Mouse (Mus musculus): ENCODE data around the gene Smarcd2.
A peak's percentile ranks its signal among the peaks of the same experiment; 100 is the strongest.

DNA sequence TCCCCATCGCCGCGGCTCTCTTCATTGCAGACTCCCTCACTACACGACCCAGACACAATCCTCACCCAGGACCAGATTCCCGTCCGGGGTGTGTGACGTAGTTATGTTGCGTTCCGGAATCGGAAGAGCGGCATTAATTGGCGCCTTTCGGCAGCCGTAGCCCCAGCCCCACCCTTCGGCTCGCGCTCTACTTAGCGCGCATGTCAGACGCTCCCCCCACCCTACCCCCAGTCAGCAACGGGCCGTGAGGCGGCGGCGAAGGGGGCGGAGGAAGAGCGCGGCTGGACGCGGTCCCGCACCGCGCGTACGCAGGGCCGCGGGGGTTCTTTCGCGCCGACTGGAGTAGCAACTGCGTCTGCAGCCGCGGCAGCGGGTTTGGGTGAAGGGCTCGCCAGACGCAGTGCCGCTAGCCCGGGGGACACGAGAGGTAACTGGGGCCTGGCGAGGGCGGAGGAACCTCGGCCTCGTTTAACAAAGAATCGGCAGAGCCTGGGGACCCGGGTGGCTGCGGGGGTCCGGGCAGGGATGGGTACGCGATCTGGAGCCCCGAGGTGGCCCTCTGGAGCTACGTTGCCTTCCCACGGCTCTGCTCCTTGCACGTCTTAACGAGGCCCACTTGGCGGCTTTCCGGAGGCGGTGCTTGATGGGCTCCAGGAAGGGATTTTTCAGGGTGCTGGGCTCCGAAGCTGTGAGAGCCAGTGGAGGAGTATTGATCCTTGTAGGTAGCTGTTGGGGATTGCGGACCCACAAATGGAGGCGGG is 55.9 kb downstream of the Smarcd2 start, which contains the start of gene Ddx42:
- TF ChIP-seq ELF1 (IDR thresholded peaks at IDR 0.05; ENCODE audit: low read depth, low read length), result peak; percentile 91
- TF ChIP-seq IRF4 (IDR thresholded peaks at IDR 0.05; ENCODE audit: low read depth, low read length), result peak; percentile 51; the same call in 1 of the 2 replicates
- TF ChIP-seq CTCF (conservative IDR thresholded peaks at IDR 0.05 in 1 of 2, IDR thresholded peaks at IDR 0.05 in 1 of 2; ENCODE audit: low read depth in 2 of 2, low read length in 2 of 2), result no peak
- no peak for TF ChIP-seq ZC3H11A (IDR thresholded peaks at IDR 0.05; ENCODE audit: low read depth, low read length)
- 0 out of 2 replicates have a peak, but pooled peaks have one; percentile 71 for TF ChIP-seq E2F4 (IDR thresholded peaks at IDR 0.05; ENCODE audit: insufficient replicate concordance, low read depth, low read length)
- no peak; the same call in 1 of the 2 replicates for TF ChIP-seq MAX (IDR thresholded peaks at IDR 0.05; ENCODE audit: low read length)
- TF ChIP-seq TCF12 (IDR thresholded peaks at IDR 0.05; ENCODE audit: low read depth, low read length), result peak; percentile 83
- TF ChIP-seq NRF1 (IDR thresholded peaks at IDR 0.05; ENCODE audit: low read depth, low read length), result peak; percentile 87
- TF ChIP-seq POLR2A (IDR thresholded peaks at IDR 0.05; ENCODE audit: low read depth, low read length), result peak; percentile 78; the same call in 1 of the 2 replicates
- no peak for TF ChIP-seq GABPA (IDR thresholded peaks at IDR 0.05; ENCODE audit: insufficient replicate concordance, low read depth, low read length)
- peak; percentile 90; the same call in 1 of the 2 replicates for TF ChIP-seq POLR2AphosphoS2 (IDR thresholded peaks at IDR 0.05; ENCODE audit: low read depth, low read length)
- TF ChIP-seq SMC3 (IDR thresholded peaks at IDR 0.05; ENCODE audit: low read depth, low read length), result no peak
- TF ChIP-seq SIN3A (IDR thresholded peaks at IDR 0.05; ENCODE audit: low read length), result peak; percentile 94; the same call in 1 of the 2 replicates
- no peak for TF ChIP-seq ZKSCAN1 (IDR thresholded peaks at IDR 0.05; ENCODE audit: borderline replicate concordance, low read depth, low read length)
